Mouse (Mus musculus) lung, embryonic 15.5 days (tissue): Measurements from ENCODE around the gene Scly. TPM values are rescaled to one million over a fixed set of nuclear protein-coding genes. Genes with fewer than 3 reads are reported as not detected.

ENCODE experiments used
- ATAC-seq: fragments of 200-750 bp; cut with Nextera tagmentation; 2 replicates; pipeline ENCODE4 v1.8.0; 2017; ENCODE audit warnings: moderate number of reproducible peaks, borderline replicate concordance; ENCODE audit not compliant: low FRiP score, low TSS enrichment; ENCODE audit errors: extremely low read depth
- H3K27ac ChIP-seq: fragments of 300-500 bp; sonication (generic); 2 replicates; pipeline ENCODE4 v1.5.1; 2015; ENCODE audit warnings: moderate library complexity, mild to moderate bottlenecking, inconsistent platforms
- H3K27me3 ChIP-seq: fragments of 300-500 bp; sonication (generic); 2 replicates; pipeline ENCODE4 v1.6.1; 2015; ENCODE audit warnings: inconsistent platforms
- H3K36me3 ChIP-seq: fragments of 300-500 bp; sonication (generic); 2 replicates; pipeline ENCODE4 v1.6.1; 2015; ENCODE audit warnings: inconsistent platforms
- H3K4me1 ChIP-seq: fragments of 300-500 bp; sonication (generic); 2 replicates; pipeline ENCODE4 v1.6.1; 2015; ENCODE audit warnings: inconsistent platforms
- H3K4me2 ChIP-seq: fragments of 300-500 bp; sonication (generic); 2 replicates; pipeline ENCODE4 v1.6.1; 2015; ENCODE audit warnings: inconsistent platforms, mild to moderate bottlenecking, moderate library complexity
- H3K4me3 ChIP-seq: fragments of 300-500 bp; sonication (generic); 2 replicates; pipeline ENCODE4 v1.5.1; 2015; ENCODE audit warnings: mild to moderate bottlenecking, inconsistent platforms
- H3K9ac ChIP-seq: fragments of 300-500 bp; sonication (generic); 2 replicates; pipeline ENCODE4 v1.6.1; 2015; ENCODE audit warnings: inconsistent platforms
- H3K9me3 ChIP-seq: fragments of 300-500 bp; sonication (generic); 2 replicates; pipeline ENCODE4 v1.6.1; 2016; ENCODE audit warnings: inconsistent platforms
- WGBS: fragments of 180-500 bp; shearing (Covaris S2); methylation state at CpG from one replicate; pipeline ENCODE4 v1.1.7; 2015; 5-methylcytosine and 5-hydroxymethylcytosine counted together
- polyA plus RNA-seq: library from polyadenylated mRNA; unstranded; fragments of >200 nt; fragmentation: Nextera tagmentation; extraction: Ambion mirVana; gene quantifications from 2 replicates; pipeline ENCODE4 v1.2.1, GENCODE M21; 2015

The Scly gene
- polyA plus RNA-seq, 1 experiment from 2014 or later, result 13.9 TPM

DNA sequence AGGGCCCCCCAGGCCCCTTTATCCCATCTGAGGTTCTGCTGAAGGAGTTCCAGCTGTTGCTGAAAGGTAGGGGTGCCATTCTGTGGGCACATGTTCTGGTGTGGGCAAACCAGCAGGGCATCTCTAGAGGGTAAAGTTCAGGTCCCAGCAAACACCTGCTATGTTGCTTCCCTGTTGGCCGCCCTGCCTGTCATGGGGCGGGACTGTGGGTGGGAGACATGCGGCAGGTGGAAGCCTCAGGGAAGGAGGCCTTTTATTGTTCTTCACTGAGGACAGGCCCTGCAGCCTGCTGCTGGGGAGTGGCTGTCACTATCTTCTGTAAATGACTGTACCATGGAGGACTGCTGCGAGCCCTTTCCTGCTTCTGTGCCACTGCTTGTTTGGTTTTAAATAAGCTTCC is 71.3 kb downstream of the Scly start:
- Histone ChIP-seq H3K4me1 (peaks cover 17% of the 10 kb centered on the region), H3K4me3 (no peak overlapping the region), H3K27ac (no peak overlapping the region), H3K9me3 (no peaks in the 10 kb centered on the region), H3K4me2 (no peak overlapping the region), H3K36me3 (peaks cover 35% of the 10 kb centered on the region), H3K9ac (no peak overlapping the region), H3K27me3 (no peaks in the 10 kb centered on the region; the same call in 1 of the 2 replicates)
- WGBS, result 74% methylated on average over 4 of the region's 4 CpGs
- no peak for ATAC-seq

DNA sequence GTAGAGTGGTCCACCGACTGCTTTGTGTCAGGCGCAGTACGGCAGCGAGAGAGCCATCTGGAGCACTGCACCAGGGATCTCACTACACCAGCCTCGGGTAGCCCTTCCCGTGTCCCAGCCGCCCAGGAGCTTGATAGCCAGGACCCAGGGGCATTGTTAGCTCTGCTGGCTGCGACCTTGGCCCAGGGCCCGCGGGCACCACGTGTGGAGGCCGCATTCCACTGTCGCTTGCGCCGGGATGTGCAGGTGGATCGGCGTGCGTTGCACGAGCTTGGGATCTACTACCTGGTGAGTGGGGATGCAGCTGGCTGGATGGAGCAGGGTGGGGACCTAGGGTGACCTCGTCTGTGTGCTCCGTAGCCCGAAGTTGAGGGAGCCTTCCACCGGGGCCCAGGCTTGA is 71.9 kb downstream of the Scly start:
- Histone ChIP-seq H3K4me2 (no peak overlapping the region), H3K36me3 (peaks cover 41% of the 10 kb centered on the region), H3K9me3 (no peaks in the 10 kb centered on the region), H3K9ac (no peak overlapping the region), H3K4me1 (peaks cover 17% of the 10 kb centered on the region), H3K27me3 (no peaks in the 10 kb centered on the region; the same call in 1 of the 2 replicates), H3K4me3 (no peak overlapping the region), H3K27ac (no peak overlapping the region)
- WGBS, result 81% methylated on average over 23 of the region's 23 CpGs
- no peak for ATAC-seq

Other genes starting within 250 kb of the Scly start
- gene Rbm44, start 153.2 kb upstream of the Scly start, polyA plus RNA-seq, result 1.0 and 1.7 TPM in 2 replicates
- 7.8 and 8.3 TPM in 2 replicates for gene Ramp1, start 118.5 kb upstream of the Scly start, polyA plus RNA-seq
- gene Ube2f, start 48.0 kb upstream of the Scly start, polyA plus RNA-seq, result 70.0 and 70.3 TPM in 2 replicates
- 0.04 and 0.05 TPM in 2 replicates for gene Espnl, start 23.7 kb downstream of the Scly start, polyA plus RNA-seq
- gene Klhl30, start 52.7 kb downstream of the Scly start, polyA plus RNA-seq, result 1.6 and 2.3 TPM in 2 replicates
- 3.3 and 3.5 TPM in 2 replicates for gene Erfe, start 68.1 kb downstream of the Scly start, polyA plus RNA-seq
- 146 and 149 TPM in 2 replicates for gene Ilkap, start 100.5 kb downstream of the Scly start, polyA plus RNA-seq
- 85.4 and 91.3 TPM in 2 replicates for gene Hes6, start 115.7 kb downstream of the Scly start, polyA plus RNA-seq
- gene Per2, start 161.0 kb downstream of the Scly start, polyA plus RNA-seq, result 8.2 and 11.4 TPM in 2 replicates
- 11.0 and 11.5 TPM in 2 replicates for gene Traf3ip1, start 196.3 kb downstream of the Scly start, polyA plus RNA-seq
- gene Asb1, start 242.2 kb downstream of the Scly start, polyA plus RNA-seq, result 5.9 and 6.2 TPM in 2 replicates